Comparison of ENCODE assay signal across 14 mouse cellular contexts in genomic region chrX:99505852-99506251, GRCm38 (mm10). TPM values are rescaled to one million over a fixed set of nuclear protein-coding genes. Genes with fewer than 3 reads are reported as not detected.
DNase-seq lines count a peak whose midpoint lies in the region; ATAC-seq and TF ChIP-seq lines count a peak whose summit lies in the region.
"Had no signal": no experiment of that assay in that cellular context is flagged by ENCODE, and none has a peak within 500 bp of the region (broad histone marks: within the 10 kb centered on the region; RNA-seq: fewer than 3 reads in every experiment).

No protein-coding gene starts in this region.

- no peaks in the 10 kb centered on the region for H3K9me3 ChIP-seq in neural tube, embryonic 13.5 days
- H3K9me3 ChIP-seq in embryonic facial prominence, embryonic 10.5 days, result no peaks in the 10 kb centered on the region
- H3K9me3 ChIP-seq: embryonic facial prominence, embryonic 13.5 days; limb, embryonic 15.5 days had no signal

- TF ChIP-seq CTCF in left cerebral cortex, adult 2 months (IDR thresholded peaks at IDR 0.05), result no peak

- H3K4me2 ChIP-seq in neural tube, embryonic 13.5 days, result no peak overlapping the region
- H3K4me2 ChIP-seq: embryonic facial prominence, embryonic 13.5 days; heart, embryonic 11.5 days; limb, embryonic 15.5 days had no signal

- intact Hi-C loops in left cerebral cortex, adult 2 months (cut with DNase I), result loop anchor here (5.0 kb wide), 1 partner anchor 369 kb away; the partner anchor contains the start of gene Efnb1

- H3K27me3 ChIP-seq in neural tube, embryonic 13.5 days, result peaks cover 61% of the 10 kb centered on the region
- H3K27me3 ChIP-seq in embryonic facial prominence, embryonic 10.5 days (replicated peaks; ENCODE audit: low read depth, poor library complexity, severe bottlenecking), result peaks cover 100% of the 10 kb centered on the region
- H3K27me3 ChIP-seq: CH12.LX had no signal

- H3K4me1 ChIP-seq in neural tube, embryonic 13.5 days (replicated peaks), result peaks cover 5% of the 10 kb centered on the region
- H3K4me1 ChIP-seq in embryonic facial prominence, embryonic 10.5 days, result peaks cover 18% of the 10 kb centered on the region

- 49% methylated on average over 5 of the region's 5 CpGs for WGBS in neural tube, embryonic 13.5 days
- 78% methylated on average over 5 of the region's 5 CpGs for WGBS in embryonic facial prominence, embryonic 10.5 days

- no peaks in the 10 kb centered on the region for H3K36me3 ChIP-seq in neural tube, embryonic 13.5 days
- no peaks in the 10 kb centered on the region for H3K36me3 ChIP-seq in embryonic facial prominence, embryonic 10.5 days (replicated peaks)
- H3K36me3 ChIP-seq: embryonic facial prominence, embryonic 13.5 days; limb, embryonic 15.5 days had no signal

- no peak overlapping the region for H3K4me3 ChIP-seq in neural tube, embryonic 13.5 days
- H3K4me3 ChIP-seq in left cerebral cortex, adult 2 months, result no peak overlapping the region
- H3K4me3 ChIP-seq in embryonic facial prominence, embryonic 10.5 days, result no peak overlapping the region
- H3K4me3 ChIP-seq: embryonic facial prominence, embryonic 13.5 days; limb, embryonic 15.5 days had no signal

- no peak overlapping the region for H3K27ac ChIP-seq in neural tube, embryonic 13.5 days (replicated peaks)
- peak overlapping the region; percentile 59 for H3K27ac ChIP-seq in left cerebral cortex, adult 2 months
- no peak overlapping the region for H3K27ac ChIP-seq in embryonic facial prominence, embryonic 10.5 days (replicated peaks)
- H3K27ac ChIP-seq: embryonic facial prominence, embryonic 13.5 days; limb, embryonic 15.5 days had no signal

- no peak for DNase-seq in neural tube, embryonic 10.5 days (ENCODE audit: extremely low spot score, low spot score)
- DNase-seq in frontal cortex, postnatal 14 days (ENCODE audit: low spot score in 2 of 2), result peak; percentile 23 to 32
- peak; percentile 16 to 20 for DNase-seq in left cerebral cortex, adult 2 months (ENCODE audit: extremely low spot score in 1 of 2, low spot score in 2 of 2)
- DNase-seq in telencephalon, adult 2 months (ENCODE audit: low read depth, low spot score), result peak; percentile 55
- no peak for DNase-seq in embryo, embryonic 10.5 days (ENCODE audit: low spot score)
- DNase-seq in embryonic facial prominence, embryonic 10.5 days (ENCODE audit: low spot score), result no peak
- DNase-seq: adrenal gland, postnatal 14 days; cerebellum, adult 2 months; kidney, postnatal 10 days had no signal

- H3K9ac ChIP-seq in neural tube, embryonic 13.5 days, result no peak overlapping the region
- H3K9ac ChIP-seq: embryonic facial prominence, embryonic 13.5 days; limb, embryonic 15.5 days had no signal

- ATAC-seq in neural tube, embryonic 13.5 days (ENCODE audit: low read depth), result peak; percentile 86; the same call in 1 of the 2 replicates

RNA-seq across cellular contexts. Expression of gene Pja1, which starts 34.8 kb away (rescaled TPM):
- 321 and 339 TPM in 2 replicates for polyA plus RNA-seq in neural tube, embryonic 13.5 days (2015; fragmentation: Nextera tagmentation; extraction: Ambion mirVana)
- 100 to 1,000 TPM; 212 to 214 TPM for total RNA-seq in left cerebral cortex, adult 2 months (2021)
- 181 and 185 TPM in 2 replicates for polyA plus RNA-seq in embryonic facial prominence, embryonic 10.5 days (2016; fragmentation: Nextera tagmentation; extraction: Ambion mirVana)

Comparison
In these comparisons a context has a peak if more than half of its experiments do, and no peak if none do; other contexts are left out.
1. DNase-seq: peak in frontal cortex, postnatal 14 days (2 of 2), left cerebral cortex, adult 2 months (2 of 2) and telencephalon, adult 2 months (single experiment); none in neural tube, embryonic 10.5 days (single experiment), embryo, embryonic 10.5 days (single experiment) and embryonic facial prominence, embryonic 10.5 days (single experiment).